Mouse (Mus musculus) regulatory T cell (primary cell): ENCODE data around the gene Pde4dip.

Source experiments
- in situ Hi-C: fragments of 300-600 bp; cut with MboI, MseI; formaldehyde crosslinking; loops from one replicate; pipeline ENCODE4 v1.15.1; 2025; ENCODE audit warnings: high pct_unique_total_duplicates

Pde4dip gene

GRCm38 (mm10) chr3:97802927-97803326, 85.6 kb downstream of the Pde4dip start:
- in situ Hi-C loops = no loop called here

GRCm38 (mm10) chr3:97802297-97802696, 86.2 kb downstream of the Pde4dip start:
- in situ Hi-C loops = no loop called here

DNA sequence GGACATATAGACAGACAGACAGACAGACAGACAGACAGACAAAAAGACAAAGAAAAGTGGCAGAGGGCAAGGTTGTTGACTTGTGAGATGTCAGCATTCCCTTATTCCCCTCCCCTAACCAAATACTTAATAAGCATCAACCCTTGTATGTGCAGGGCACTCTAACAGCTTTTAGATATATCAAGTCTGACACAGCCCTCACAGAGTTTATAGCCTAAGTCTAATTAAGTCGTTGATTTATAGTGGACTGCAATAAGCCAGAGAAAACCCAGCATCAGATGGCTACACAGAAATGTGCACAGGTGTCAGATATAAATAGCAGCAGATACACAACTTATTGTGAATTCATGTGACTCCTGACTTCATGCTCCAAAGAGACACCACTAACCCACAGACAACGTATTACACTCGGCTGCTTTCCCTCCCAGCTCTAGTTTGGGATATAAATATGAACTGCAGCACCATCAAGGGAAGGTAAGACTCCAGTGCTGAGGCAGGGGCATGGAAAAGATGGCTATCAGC, 87.3 kb downstream of the Pde4dip start:
- in situ Hi-C loops = no loop called here

DNA sequence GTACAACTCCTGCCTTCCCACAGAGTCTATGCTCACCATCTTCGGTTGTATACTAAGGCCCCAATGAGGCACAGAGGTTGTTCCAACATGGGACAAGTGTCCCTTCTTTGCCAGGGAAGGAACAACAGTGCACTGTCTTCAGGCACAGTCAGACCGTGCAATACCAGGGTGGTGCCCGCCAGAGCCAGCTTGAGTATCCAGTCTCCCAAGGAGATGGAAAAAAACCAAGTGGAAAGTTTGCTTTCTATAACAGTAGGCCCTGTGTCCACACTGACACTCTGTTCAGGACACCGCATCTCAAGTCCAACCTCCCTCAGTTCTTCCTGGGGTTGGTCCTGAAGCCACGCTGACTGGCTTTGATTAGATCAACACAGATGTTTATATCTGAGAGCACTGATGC, 87.8 kb downstream of the Pde4dip start:
- in situ Hi-C loops = no loop called here

DNA sequence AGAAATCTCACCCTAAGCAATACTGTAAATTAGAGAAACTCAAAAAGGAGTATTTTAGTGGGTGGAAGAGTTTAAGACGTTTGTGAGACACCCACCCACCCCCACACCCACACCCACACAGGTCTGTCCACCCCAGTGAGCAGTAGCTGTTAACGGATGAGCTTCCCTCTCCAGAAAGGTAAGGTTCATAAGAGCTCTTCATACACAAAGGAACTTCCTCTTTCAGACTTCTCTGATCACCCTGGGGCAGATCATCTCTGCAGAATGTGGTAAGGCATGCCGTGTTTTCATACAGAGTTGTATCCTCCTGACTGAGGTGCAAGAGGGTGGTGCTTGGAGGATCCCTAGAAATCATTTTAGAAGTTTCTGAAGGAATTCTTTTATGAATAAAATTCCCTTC, 88.5 kb downstream of the Pde4dip start:
- in situ Hi-C loops = no loop called here

- in situ Hi-C loops = no loop called here
Observed at GRCm38 (mm10) chr3:97799267-97799666, 89.2 kb downstream of the Pde4dip start.

GRCm38 (mm10) chr3:97797371-97797770, 91.1 kb downstream of the Pde4dip start:
- in situ Hi-C loops = no loop called here

DNA sequence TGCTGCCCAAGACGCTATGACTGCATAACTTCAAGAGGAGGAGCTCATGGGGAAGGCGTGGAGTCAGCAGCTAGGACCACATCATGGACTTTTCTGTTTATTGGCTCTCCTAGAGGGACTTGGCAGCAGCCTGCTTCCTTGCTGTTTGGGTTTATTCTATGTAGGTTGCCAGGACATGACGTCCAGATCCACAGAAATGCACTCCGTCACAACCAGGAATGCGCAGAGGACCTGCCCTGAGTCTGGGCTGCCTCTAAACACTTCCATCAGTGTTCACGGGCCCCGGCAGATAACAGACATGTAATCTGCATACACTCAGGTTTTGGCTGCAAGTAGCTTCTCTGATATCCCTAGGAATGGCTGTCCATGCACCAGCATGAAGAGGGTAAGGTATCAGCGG, 94.5 kb downstream of the Pde4dip start:
- in situ Hi-C loops = no loop called here

DNA sequence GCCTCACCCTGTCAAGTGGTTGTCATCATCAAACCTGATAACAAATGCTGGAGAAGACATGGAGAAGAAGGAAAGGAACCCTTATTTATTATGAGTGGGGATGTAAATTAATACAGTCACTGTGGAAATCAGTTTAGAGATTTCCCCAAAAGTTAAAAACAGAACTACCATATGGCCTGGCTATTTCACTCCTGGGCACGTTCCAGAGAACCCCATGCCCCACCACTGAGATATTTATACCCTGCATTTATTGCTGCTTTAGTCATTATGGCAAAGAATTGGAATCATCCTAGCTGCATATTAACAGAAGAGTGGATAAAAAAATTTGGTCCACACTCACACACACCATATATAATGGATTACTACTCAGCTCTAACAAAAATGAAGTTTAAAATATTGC, 98.4 kb downstream of the Pde4dip start:
- in situ Hi-C loops = no loop called here

GRCm38 (mm10) chr3:97789317-97789716, 99.2 kb downstream of the Pde4dip start:
- in situ Hi-C loops = no loop called here

- in situ Hi-C loops = no loop called here
Observed at GRCm38 (mm10) chr3:97776195-97776594, 112.3 kb downstream of the Pde4dip start.

DNA sequence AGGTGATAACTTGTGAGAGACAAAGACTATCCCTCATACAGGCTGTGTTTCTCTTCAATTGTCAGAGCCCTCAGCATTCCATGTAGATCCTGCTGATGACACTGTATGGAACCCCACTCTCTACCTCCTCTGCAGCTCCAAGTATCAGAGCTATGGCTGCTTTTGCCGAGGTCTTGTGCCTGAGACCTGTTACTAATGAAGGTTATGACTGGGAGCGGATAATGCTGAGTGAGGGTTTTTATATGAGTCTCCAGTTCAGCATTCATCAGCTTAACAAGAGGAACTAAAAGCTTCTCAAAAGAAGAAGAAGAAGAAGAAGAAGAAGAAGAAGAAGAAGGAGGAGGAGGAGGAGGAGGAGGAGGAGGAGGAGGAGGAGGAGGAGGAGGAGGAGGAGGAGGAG, 112.8 kb downstream of the Pde4dip start:
- in situ Hi-C loops = no loop called here

- in situ Hi-C loops = no loop called here
Observed at GRCm38 (mm10) chr3:97774861-97775260, 113.6 kb downstream of the Pde4dip start.

DNA sequence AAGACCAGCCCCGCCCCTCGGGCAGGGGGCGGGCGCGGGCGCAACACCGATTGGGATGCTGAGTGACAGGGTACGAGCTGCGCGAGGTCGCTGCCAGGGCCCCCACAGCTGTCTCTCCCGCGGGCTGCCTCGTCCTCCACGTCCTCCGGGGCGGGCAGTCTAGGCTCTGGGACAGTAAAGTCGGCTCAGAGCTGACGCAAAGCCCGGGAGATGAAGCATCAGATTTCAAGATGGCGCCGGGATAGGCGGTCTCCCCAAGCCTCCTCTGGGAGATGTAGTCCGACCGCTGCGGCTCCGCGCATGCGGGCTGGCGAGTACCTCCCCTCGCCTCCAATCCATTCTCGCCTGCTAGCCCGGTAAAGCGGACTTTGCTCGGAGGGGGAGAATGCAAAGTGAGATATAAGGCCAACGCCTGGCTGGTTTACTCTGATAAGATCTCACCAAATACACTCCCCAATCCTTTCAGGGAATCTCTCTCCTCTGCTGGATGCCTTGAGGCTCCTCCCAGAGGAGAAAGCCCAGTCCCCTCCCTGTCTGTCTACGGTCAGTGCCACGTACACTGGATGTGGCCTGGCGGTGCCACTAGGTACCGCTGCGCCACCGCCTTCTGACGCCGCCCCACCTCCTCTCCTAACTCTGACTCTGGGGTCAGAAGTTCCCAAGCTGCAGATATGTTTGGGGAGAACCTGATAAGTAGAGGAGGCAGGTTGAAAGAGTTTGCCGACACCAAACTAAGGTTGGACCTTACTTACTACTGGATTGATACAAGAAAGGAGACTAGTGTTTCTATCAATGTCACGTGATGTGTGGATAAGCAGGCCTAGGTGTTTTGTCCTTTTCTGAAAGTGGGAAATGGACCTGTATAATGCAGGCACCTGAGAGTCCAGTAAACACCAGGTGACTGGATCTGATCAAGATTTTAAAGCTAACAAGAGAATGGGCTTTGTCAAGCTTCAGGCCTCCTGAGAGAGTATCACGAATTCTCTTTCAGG, 120.4 kb downstream of the Pde4dip start:
- in situ Hi-C loops = no loop called here

- in situ Hi-C loops = no loop called here
Observed at GRCm38 (mm10) chr3:97767041-97767770, 121.3 kb downstream of the Pde4dip start.

GRCm38 (mm10) chr3:97766459-97766858, 122.0 kb downstream of the Pde4dip start:
- in situ Hi-C loops = no loop called here

DNA sequence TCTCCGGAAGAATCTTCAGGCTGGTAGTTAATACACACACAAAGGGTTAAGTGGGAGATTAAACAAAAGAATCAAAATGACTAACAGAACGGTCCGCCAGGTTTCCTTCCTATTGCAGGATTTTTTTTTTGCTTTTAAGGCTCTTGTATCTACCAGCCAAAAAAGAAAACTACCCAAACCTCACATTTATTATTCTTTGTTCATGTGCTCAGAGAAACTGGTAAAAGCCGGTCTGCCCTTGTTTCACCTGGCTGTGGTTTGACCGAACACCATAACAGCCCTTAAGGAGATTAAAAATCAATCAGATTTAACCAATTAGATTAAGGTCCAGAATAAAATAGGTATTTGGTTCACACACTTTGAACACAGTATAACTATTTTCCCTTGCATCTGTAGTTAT, 124.4 kb downstream of the Pde4dip start:
- in situ Hi-C loops = no loop called here

DNA sequence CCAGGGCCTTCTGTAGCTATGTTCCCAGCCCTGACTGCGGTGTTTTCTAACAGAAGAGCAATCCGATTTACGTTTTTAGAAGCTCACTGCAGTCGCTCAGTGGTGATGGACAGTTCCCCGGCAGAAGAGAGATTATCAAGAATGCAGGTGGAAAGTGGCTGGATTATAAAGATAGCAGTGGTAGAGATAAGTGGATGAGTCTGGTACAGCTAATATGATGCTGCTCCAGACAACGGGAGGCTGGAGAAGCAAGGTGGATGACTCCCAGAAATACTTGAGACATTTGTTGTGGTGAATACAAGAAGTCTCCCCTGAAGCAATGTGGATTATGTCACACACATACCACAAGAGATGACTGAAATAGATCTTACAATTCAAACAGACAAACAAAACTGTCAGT, 126.6 kb downstream of the Pde4dip start:
- in situ Hi-C loops = no loop called here

DNA sequence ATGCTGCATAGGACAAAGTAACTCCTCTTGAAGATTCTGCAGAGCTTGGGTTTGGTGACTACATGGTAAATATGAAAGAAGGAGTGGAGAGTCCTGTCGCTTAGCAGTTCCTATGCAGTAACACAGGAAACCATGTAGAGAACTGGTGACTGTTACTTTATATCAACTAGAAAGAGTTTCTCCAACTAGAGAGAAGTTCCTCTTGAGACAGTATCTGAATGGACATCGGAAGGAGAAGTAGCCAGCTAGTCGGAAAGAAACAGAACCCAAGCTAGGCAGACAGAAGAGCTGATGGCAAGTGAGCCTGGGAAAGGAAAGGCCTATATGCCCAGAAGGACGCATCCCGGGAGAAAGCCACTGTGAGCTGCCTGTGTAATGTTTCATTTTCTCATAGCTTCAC, 127.3 kb downstream of the Pde4dip start:
- in situ Hi-C loops = no loop called here

- in situ Hi-C loops = no loop called here
Observed at GRCm38 (mm10) chr3:97759846-97760245, 128.7 kb downstream of the Pde4dip start.

DNA sequence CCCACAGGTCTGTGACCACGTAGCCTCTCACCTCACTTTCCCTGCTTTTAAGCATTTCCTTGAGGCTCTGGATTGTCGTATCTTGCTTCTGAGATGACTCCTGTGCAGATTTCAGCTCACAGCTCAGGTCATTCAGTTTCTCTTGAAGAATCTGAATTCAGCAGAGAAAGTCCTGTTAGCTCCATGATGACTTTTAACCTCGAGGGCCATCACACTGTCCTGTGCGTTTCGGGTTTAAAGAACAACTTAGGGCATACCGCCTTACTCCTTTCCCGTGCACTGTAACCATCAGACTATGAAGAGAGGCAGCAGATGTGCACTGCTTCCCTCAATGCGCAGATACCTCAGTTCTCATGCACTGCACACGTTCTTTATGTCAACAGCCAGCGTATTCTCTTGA, 131.0 kb downstream of the Pde4dip start:
- in situ Hi-C loops = no loop called here

- in situ Hi-C loops = no loop called here
Observed at GRCm38 (mm10) chr3:97756283-97757074, 132.0 kb downstream of the Pde4dip start.
